Mouse (Mus musculus) thymus, adult 2 months (tissue): Measurements from ENCODE around the gene Copz2.

Source experiments
- CTCF ChIP-seq: fragments of 200-500 bp; IDR thresholded peaks from 2 replicates; pipeline ENCODE4 v1.5.1; 2012; ENCODE audit warnings: mild to moderate bottlenecking, control low read depth, low read length, moderate library complexity, borderline replicate concordance; ENCODE audit not compliant: control insufficient read depth, poor library complexity, insufficient read depth; ENCODE audit errors: extremely low read depth
- POLR2A ChIP-seq: fragments of 200-500 bp; IDR thresholded peaks from 2 replicates; pipeline ENCODE4 v1.6.1; 2012; ENCODE audit warnings: mild to moderate bottlenecking, low read length, control low read depth, moderate library complexity; ENCODE audit not compliant: control insufficient read depth, poor library complexity, insufficient read depth; ENCODE audit errors: extremely low read depth

DNA sequence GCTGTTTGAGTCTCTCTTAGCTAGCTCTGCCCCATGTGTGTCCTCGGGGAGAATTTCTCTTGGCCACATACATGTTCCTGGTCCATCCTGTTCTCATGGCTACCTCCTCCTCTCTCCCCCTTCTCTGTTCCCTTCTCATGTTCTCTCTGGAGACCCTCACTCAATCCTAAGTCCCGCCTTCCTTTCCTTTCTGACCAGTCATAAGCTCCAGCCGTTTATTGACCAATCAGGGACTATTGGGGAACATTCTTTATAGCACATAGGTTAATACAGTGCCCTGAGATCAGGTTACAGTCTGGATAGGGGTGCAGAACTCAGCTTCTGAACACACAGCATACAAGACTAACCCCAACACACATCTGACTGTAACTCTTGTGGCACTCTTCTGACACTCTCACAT lies 2.4 kb upstream of the Copz2 start:
- TF ChIP-seq POLR2A (no peak), CTCF (no peak)
